Mouse (Mus musculus) stomach, postnatal 0 days (tissue): Measurements from ENCODE around the gene C2cd4d.

ENCODE experiments used
- CTCF ChIP-seq: IDR thresholded peaks from 2 replicates; pipeline ENCODE4 v1.5.1; 2016; ENCODE audit warnings: antibody characterized with exemption, low read depth, mild to moderate bottlenecking, moderate library complexity
- EP300 ChIP-seq: optimal IDR thresholded peaks from 2 replicates; pipeline ENCODE3; 2016; ENCODE audit warnings: antibody characterized with exemption

GRCm38 (mm10) chr3:94379831-94380510 lies 17.7 kb downstream of the C2cd4d start:
- TF ChIP-seq EP300 (no peak), CTCF (no peak)
